Mouse (Mus musculus): ENCODE data around the gene Maea. TPM values are rescaled to one million over a fixed set of nuclear protein-coding genes. Genes with fewer than 3 reads are reported as not detected.

Maea gene
- total RNA-seq, 1 experiment: 90.2 TPM

- TF ChIP-seq ZNF384 (IDR thresholded peaks at IDR 0.05; ENCODE audit: low read depth, low read length) (no peak), HCFC1 (IDR thresholded peaks at IDR 0.05; ENCODE audit: borderline replicate concordance, insufficient read depth, low read length) (no peak), MAFK (IDR thresholded peaks at IDR 0.05; ENCODE audit: insufficient read depth, low read depth, low read length) (no peak), ZC3H11A (IDR thresholded peaks at IDR 0.05; ENCODE audit: borderline replicate concordance, low read depth, low read length) (no peak), CHD2 (IDR thresholded peaks at IDR 0.05; ENCODE audit: low read depth, low read length) (no peak)
- DNase-seq (ENCODE audit: low read depth, low spot score): no peak
- H3K4me1 ChIP-seq (ENCODE audit: control insufficient read depth in 2 of 2, insufficient read depth in 2 of 2, low read length in 2 of 2, poor library complexity in 1 of 2): no peaks in the 10 kb centered on the region
- no peak overlapping the region for H3K4me3 ChIP-seq (ENCODE audit: insufficient read depth in 1 of 2, low read depth in 1 of 2, low read length in 2 of 2, poor library complexity in 1 of 2, severe bottlenecking in 1 of 2)
- no peak overlapping the region for H3K27ac ChIP-seq (ENCODE audit: insufficient read depth, low read depth, low read length, poor library complexity, severe bottlenecking)
- in situ Hi-C loops (cut with MboI; ENCODE audit: low sequenced_read_pairs in 2 of 2, unreplicated experiment in 2 of 2): loop anchor here in 1 of 2 experiments (25.0 kb wide), 1 partner anchor 111 kb away; no protein-coding TSS in a partner anchor
- H3K9me3 ChIP-seq (ENCODE audit: control insufficient read depth, insufficient read depth, low read depth, low read length): no peaks in the 10 kb centered on the region
- H3K36me3 ChIP-seq (ENCODE audit: control insufficient read depth, insufficient read depth, low read length, poor library complexity, severe bottlenecking): peaks cover 2% of the 10 kb centered on the region; the same call in 1 of the 2 replicates
- no peak overlapping the region for H3K9ac ChIP-seq (ENCODE audit: insufficient read depth, low read depth, low read length, poor library complexity, severe bottlenecking)
Measured at GRCm38 (mm10) chr5:33400819-33401218, 65.5 kb downstream of the Maea start.

- Histone ChIP-seq H3K4me3 (ENCODE audit: insufficient read depth in 1 of 2, low read depth in 1 of 2, low read length in 2 of 2, poor library complexity in 1 of 2, severe bottlenecking in 1 of 2) (no peak overlapping the region), H3K9me3 (ENCODE audit: control insufficient read depth, insufficient read depth, low read depth, low read length) (no peaks in the 10 kb centered on the region), H3K36me3 (ENCODE audit: control insufficient read depth, insufficient read depth, low read length, poor library complexity, severe bottlenecking) (no peaks in the 10 kb centered on the region), H3K9ac (ENCODE audit: insufficient read depth, low read depth, low read length, poor library complexity, severe bottlenecking) (no peak overlapping the region), H3K27ac (ENCODE audit: insufficient read depth, low read depth, low read length, poor library complexity, severe bottlenecking) (no peak overlapping the region), H3K4me1 (ENCODE audit: control insufficient read depth in 2 of 2, insufficient read depth in 2 of 2, low read length in 2 of 2, poor library complexity in 1 of 2) (no peaks in the 10 kb centered on the region)
- in situ Hi-C loops (cut with MboI; ENCODE audit: low sequenced_read_pairs in 2 of 2, unreplicated experiment in 2 of 2): loop anchor here in 1 of 2 experiments (25.0 kb wide), 1 partner anchor 92 kb away; no protein-coding TSS in a partner anchor
- DNase-seq (ENCODE audit: low read depth, low spot score): no peak
- TF ChIP-seq MAFK (IDR thresholded peaks at IDR 0.05; ENCODE audit: insufficient read depth, low read depth, low read length): no peak
- no peak for TF ChIP-seq ZC3H11A (IDR thresholded peaks at IDR 0.05; ENCODE audit: borderline replicate concordance, low read depth, low read length)
- TF ChIP-seq HCFC1 (IDR thresholded peaks at IDR 0.05; ENCODE audit: borderline replicate concordance, insufficient read depth, low read length): no peak
Measured at GRCm38 (mm10) chr5:33420313-33420712, 85.0 kb downstream of the Maea start.

Other genes with a start within 250 kb of the Maea start
- gene Slc5a1, start 231.3 kb upstream of the Maea start, total RNA-seq (2012; rRNA removed): 4.0 and 5.0 TPM in 2 replicates
- 2.5 and 2.8 TPM in 2 replicates for gene Spon2, start 117.1 kb upstream of the Maea start, total RNA-seq (2012; rRNA removed)
- 70.0 and 91.2 TPM in 2 replicates for gene Ctbp1, start 60.5 kb upstream of the Maea start, total RNA-seq (2012; rRNA removed)
- 4.7 TPM in 2 replicates for gene Uvssa, start 43.0 kb downstream of the Maea start, total RNA-seq (2012; rRNA removed)
- gene Nkx1-1, start 98.5 kb downstream of the Maea start, total RNA-seq (2012; rRNA removed): 0.21 and 0.22 TPM in 2 replicates

Data from ES-E14 (cell line).